Mouse (Mus musculus) heart, adult 2 months (tissue): ENCODE measurements at regions not wholly inside any gene's neighbourhood (a gene's known extent, or its start where the extent isn't known, plus 50 kb on each side); places are given as distances from the start of the nearest gene placed in this dataset.

Experiments
- DNase-seq, 2 experiments: peaks; one replicate each; pipeline ENCODE4 v3.0.0; 2021
- H3K27ac ChIP-seq: fragments of 200-600 bp; 2 replicates; pipeline ENCODE4 v1.8.1; 2022
- H3K27me3 ChIP-seq: fragments of 200-500 bp; 2 replicates; pipeline ENCODE4 v1.6.1; 2012; ENCODE audit warnings: mild to moderate bottlenecking, low read length, inconsistent platforms, mixed read lengths; ENCODE audit not compliant: control insufficient read depth, insufficient read depth
- H3K36me3 ChIP-seq: fragments of 200-500 bp; 2 replicates; pipeline ENCODE4 v1.6.1; 2012; ENCODE audit warnings: low read length, inconsistent platforms; ENCODE audit not compliant: control insufficient read depth, insufficient read depth
- H3K4me1 ChIP-seq: fragments of 200-500 bp; 2 replicates; pipeline ENCODE4 v1.6.1; 2011; ENCODE audit warnings: low read length; ENCODE audit not compliant: control insufficient read depth, insufficient read depth
- H3K4me3 ChIP-seq: fragments of 200-600 bp; 2 replicates; pipeline ENCODE4 v1.8.1; 2022
- H3K79me2 ChIP-seq: fragments of 200-500 bp; replicated peaks from 2 replicates; pipeline ENCODE4 v1.6.1; 2012; ENCODE audit warnings: mild to moderate bottlenecking, inconsistent platforms, low read length, moderate library complexity, mixed read lengths; ENCODE audit not compliant: control insufficient read depth, insufficient read depth
- H3K9ac ChIP-seq: fragments of 200-500 bp; 2 replicates; pipeline ENCODE4 v1.6.1; 2012; ENCODE audit warnings: low read depth, mild to moderate bottlenecking, control low read depth, inconsistent platforms, low read length, mixed read lengths
- CTCF ChIP-seq: fragments of 200-600 bp; IDR thresholded peaks from 2 replicates; pipeline ENCODE4 v1.8.1; 2022; ENCODE audit warnings: antibody characterized with exemption, mild to moderate bottlenecking, moderate library complexity
- EP300 ChIP-seq: fragments of 200-500 bp; IDR thresholded peaks from 2 replicates; pipeline ENCODE4 v1.6.1; 2011; ENCODE audit warnings: low read depth, low read length, control low read depth; ENCODE audit not compliant: insufficient read depth
- POLR2A ChIP-seq: fragments of 200-500 bp; IDR thresholded peaks from 2 replicates; pipeline ENCODE4 v1.6.1; 2011; ENCODE audit warnings: mild to moderate bottlenecking, low read depth, low read length, control low read depth; ENCODE audit not compliant: insufficient read depth
- WGBS: fragments of 180-500 bp; shearing (Covaris S2); methylation state at CpG from one replicate; pipeline ENCODE4 v1.1.7; 2018; 5-methylcytosine and 5-hydroxymethylcytosine counted together
- intact Hi-C: fragments of 180-260 bp; cut with DNase I; formaldehyde crosslinking; loops from one replicate; pipeline ENCODE4 v1.15.1; 2025

DNA sequence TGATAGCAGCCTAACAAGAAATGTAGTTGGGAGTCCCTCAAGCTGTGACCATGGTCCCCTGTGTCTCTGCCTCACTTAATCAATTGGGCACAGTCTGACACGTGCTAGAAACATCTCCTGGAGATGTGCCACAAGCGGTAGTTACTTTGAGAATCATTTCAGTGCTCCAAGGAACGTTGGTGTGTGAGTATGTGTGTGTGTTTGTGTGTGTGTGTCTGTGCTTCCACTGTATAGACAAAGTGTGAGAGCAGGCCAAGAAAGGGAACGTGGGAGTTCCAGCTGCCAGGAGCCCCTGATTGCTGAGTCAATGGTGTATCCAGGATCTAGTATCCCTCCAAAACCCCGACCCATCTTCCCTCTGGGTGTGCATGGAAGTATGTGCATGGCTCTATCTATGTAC lies 149.0 kb upstream of the A530016L24Rik start:
- Histone ChIP-seq H3K9ac (no peak overlapping the region), H3K4me1 (peaks cover 15% of the 10 kb centered on the region), H3K4me3 (no peak overlapping the region), H3K27ac (no peak overlapping the region), H3K36me3 (no peaks in the 10 kb centered on the region), H3K79me2 (no peaks in the 10 kb centered on the region), H3K27me3 (no peaks in the 10 kb centered on the region)
- TF ChIP-seq EP300 (no peak), CTCF (no peak), POLR2A (no peak)
- intact Hi-C loops, result no loop called here
- DNase-seq, result no peak
- WGBS, result 53% methylated on average over 5 of the region's 5 CpGs

DNA sequence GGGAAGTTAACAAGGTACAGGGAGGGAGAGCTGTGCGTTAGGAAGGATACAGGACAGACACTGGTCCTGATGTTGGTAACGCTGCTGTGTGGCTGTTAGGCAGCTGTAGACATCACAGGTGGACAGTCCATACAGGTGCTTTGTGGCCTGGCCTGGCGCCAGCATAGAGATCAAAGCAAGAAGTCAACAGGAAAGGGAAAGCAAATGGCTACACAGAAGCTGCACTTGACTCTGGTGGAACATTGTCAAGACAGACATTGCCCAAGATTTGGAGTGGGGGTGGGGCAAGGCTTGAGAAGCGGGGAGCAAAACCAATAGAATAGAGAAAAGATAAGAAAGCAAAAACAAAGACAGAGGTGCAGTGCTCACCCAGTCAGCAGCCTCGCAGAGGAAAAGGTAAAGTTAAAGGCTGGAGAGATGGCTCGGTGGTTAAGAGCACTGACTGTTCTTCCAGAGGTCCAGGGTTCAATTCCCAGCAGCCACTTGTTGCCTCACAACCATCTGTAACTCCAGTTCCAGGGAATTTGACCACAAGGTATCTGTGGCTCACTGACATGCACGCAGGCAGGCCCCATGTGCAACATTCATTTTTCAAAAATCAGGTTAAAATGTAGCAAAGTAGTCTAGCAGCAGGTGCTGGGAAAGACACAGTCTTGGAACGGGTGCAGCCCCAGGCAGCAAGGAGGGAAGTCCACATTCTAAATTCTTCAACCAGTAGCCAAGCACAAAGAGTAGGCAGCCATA lies 147.3 kb upstream of the A530016L24Rik start:
- Histone ChIP-seq H3K36me3 (no peaks in the 10 kb centered on the region), H3K27ac (no peak overlapping the region), H3K9ac (no peak overlapping the region), H3K27me3 (no peaks in the 10 kb centered on the region), H3K4me1 (peaks cover 19% of the 10 kb centered on the region), H3K79me2 (no peaks in the 10 kb centered on the region), H3K4me3 (no peak overlapping the region)
- no peak for DNase-seq
- TF ChIP-seq POLR2A, result no peak
- no peak for TF ChIP-seq EP300
- no peak for TF ChIP-seq CTCF
- intact Hi-C loops, result no loop called here
- 77% methylated on average over 8 of the region's 8 CpGs for WGBS

GRCm38 (mm10) chr12:112343064-112343463 lies 146.2 kb upstream of the A530016L24Rik start:
- Histone ChIP-seq H3K4me3 (no peak overlapping the region), H3K79me2 (no peaks in the 10 kb centered on the region), H3K9ac (no peak overlapping the region), H3K4me1 (peaks cover 19% of the 10 kb centered on the region), H3K27me3 (no peaks in the 10 kb centered on the region), H3K36me3 (no peaks in the 10 kb centered on the region), H3K27ac (no peak overlapping the region)
- 90% methylated on average over 3 of the region's 3 CpGs for WGBS
- DNase-seq, result no peak
- intact Hi-C loops, result no loop called here
- TF ChIP-seq CTCF (no peak), POLR2A (no peak)

- peak; percentile 49 to 52 for DNase-seq
- 47% methylated on average over 10 of the region's 10 CpGs for WGBS
- no peak overlapping the region for H3K4me3 ChIP-seq
- no peaks in the 10 kb centered on the region for H3K79me2 ChIP-seq
- H3K36me3 ChIP-seq, result no peaks in the 10 kb centered on the region
- H3K27ac ChIP-seq, result peak overlapping the region; percentile 72
- no peak for TF ChIP-seq CTCF
- TF ChIP-seq EP300, result no peak
- TF ChIP-seq POLR2A, result no peak; the same call in 1 of the 2 replicates
- H3K4me1 ChIP-seq, result peaks cover 19% of the 10 kb centered on the region
- H3K9ac ChIP-seq, result no peak overlapping the region
- no peaks in the 10 kb centered on the region for H3K27me3 ChIP-seq
- intact Hi-C loops, result no loop called here
Observed at GRCm38 (mm10) chr12:112344285-112344684, 145.0 kb upstream of the A530016L24Rik start.

DNA sequence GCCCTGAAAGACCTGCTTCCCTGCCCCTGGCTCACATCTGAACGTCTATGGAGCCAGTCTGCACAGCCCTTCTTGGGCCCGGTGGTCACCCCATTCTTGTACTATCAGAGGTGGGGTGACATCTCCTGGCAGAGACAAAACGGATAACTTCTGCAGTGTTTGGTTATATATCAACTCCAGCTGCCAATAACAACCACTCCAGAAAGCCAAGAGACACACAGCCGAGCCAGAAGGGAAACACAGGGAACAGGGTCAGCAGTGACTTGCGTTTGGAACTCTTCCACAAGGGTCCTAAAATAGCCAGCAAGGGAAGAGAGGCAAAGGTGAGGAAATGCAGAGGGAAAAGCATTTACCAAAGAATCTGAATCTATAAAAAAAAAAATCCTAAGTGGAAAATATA lies 143.5 kb upstream of the A530016L24Rik start:
- Histone ChIP-seq H3K4me1 (peaks cover 15% of the 10 kb centered on the region), H3K36me3 (no peaks in the 10 kb centered on the region), H3K27me3 (no peaks in the 10 kb centered on the region), H3K79me2 (no peaks in the 10 kb centered on the region), H3K27ac (peak overlapping the region; percentile 72), H3K4me3 (no peak overlapping the region), H3K9ac (no peak overlapping the region)
- intact Hi-C loops, result loop anchor here (5.0 kb wide), 1 partner anchor 198 kb away; the partner anchor contains the start of gene Kif26a
- TF ChIP-seq CTCF (0 out of 2 replicates have a peak, but pooled peaks have one; percentile 17), POLR2A (no peak), EP300 (0 out of 2 replicates have a peak, but pooled peaks have one; percentile 34)
- peak in 1 of 2 experiments; percentile 49 for DNase-seq
- WGBS, result 17% methylated on average over 5 of the region's 5 CpGs

GRCm38 (mm10) chr12:112348116-112348515 lies 141.1 kb upstream of the A530016L24Rik start:
- 98% methylated on average over 9 of the region's 9 CpGs for WGBS
- no peak for DNase-seq
- H3K4me1 ChIP-seq, result peaks cover 15% of the 10 kb centered on the region
- H3K27me3 ChIP-seq, result no peaks in the 10 kb centered on the region
- no peaks in the 10 kb centered on the region for H3K36me3 ChIP-seq
- no peak overlapping the region for H3K27ac ChIP-seq
- no peak overlapping the region for H3K4me3 ChIP-seq
- H3K79me2 ChIP-seq, result no peaks in the 10 kb centered on the region
- H3K9ac ChIP-seq, result no peak overlapping the region
- TF ChIP-seq CTCF (no peak), EP300 (no peak), POLR2A (no peak)
- intact Hi-C loops, result loop anchor here (5.0 kb wide), 1 partner anchor 201 kb away; the partner anchor contains the start of gene Kif26a
